Mouse (Mus musculus): ENCODE results near the gene Clba1.

Clba1 gene

GRCm38 (mm10) chr12:112801864-112802846 is 6.6 kb upstream of the Clba1 start, which contains the start of gene Ahnak2:
Gene Ahnak2 (minus strand): TSS chr12:112802657.
- no peak for TF ChIP-seq GATA4 (IDR thresholded peaks at IDR 0.05; ENCODE audit: insufficient replicate concordance, low read length)

GRCm38 (mm10) chr12:112802917-112803316 is 5.8 kb upstream of the Clba1 start:
- TF ChIP-seq GATA4 (IDR thresholded peaks at IDR 0.05; ENCODE audit: insufficient replicate concordance, low read length): no peak

GRCm38 (mm10) chr12:112804046-112804445 is 4.7 kb upstream of the Clba1 start:
- no peak for TF ChIP-seq GATA4 (IDR thresholded peaks at IDR 0.05; ENCODE audit: insufficient replicate concordance, low read length)

- TF ChIP-seq GATA4 (IDR thresholded peaks at IDR 0.05; ENCODE audit: insufficient replicate concordance, low read length): no peak
Observed at GRCm38 (mm10) chr12:112806044-112806443, 2.7 kb upstream of the Clba1 start.

GRCm38 (mm10) chr12:112807796-112808195 is 941 bp upstream of the Clba1 start:
- TF ChIP-seq GATA4 (IDR thresholded peaks at IDR 0.05; ENCODE audit: insufficient replicate concordance, low read length): no peak

- TF ChIP-seq GATA4 (IDR thresholded peaks at IDR 0.05; ENCODE audit: insufficient replicate concordance, low read length): no peak
Observed at GRCm38 (mm10) chr12:112808212-112808586, 538 bp upstream of the Clba1 start.

- TF ChIP-seq GATA4 (IDR thresholded peaks at IDR 0.05; ENCODE audit: insufficient replicate concordance, low read length): no peak
Observed at GRCm38 (mm10) chr12:112809641-112810040, 904 bp downstream of the Clba1 start.

GRCm38 (mm10) chr12:112810092-112810885 is 1.6 kb downstream of the Clba1 start:
- TF ChIP-seq GATA4 (IDR thresholded peaks at IDR 0.05; ENCODE audit: insufficient replicate concordance, low read length): no peak

GRCm38 (mm10) chr12:112813370-112813769 is 4.6 kb downstream of the Clba1 start:
- TF ChIP-seq GATA4 (IDR thresholded peaks at IDR 0.05; ENCODE audit: insufficient replicate concordance, low read length): no peak

GRCm38 (mm10) chr12:112814682-112815470 is 6.1 kb downstream of the Clba1 start:
- TF ChIP-seq GATA4 (IDR thresholded peaks at IDR 0.05; ENCODE audit: insufficient replicate concordance, low read length): no peak

- no peak for TF ChIP-seq GATA4 (IDR thresholded peaks at IDR 0.05; ENCODE audit: insufficient replicate concordance, low read length)
Observed at GRCm38 (mm10) chr12:112816294-112816693, 7.6 kb downstream of the Clba1 start.

- no peak for TF ChIP-seq GATA4 (IDR thresholded peaks at IDR 0.05; ENCODE audit: insufficient replicate concordance, low read length)
Observed at GRCm38 (mm10) chr12:112819057-112819662, 10.4 kb downstream of the Clba1 start.

- TF ChIP-seq GATA4 (IDR thresholded peaks at IDR 0.05; ENCODE audit: insufficient replicate concordance, low read length): no peak
Observed at GRCm38 (mm10) chr12:112820401-112820999, 11.8 kb downstream of the Clba1 start.

GRCm38 (mm10) chr12:112821216-112821615 is 12.5 kb downstream of the Clba1 start:
- no peak for TF ChIP-seq GATA4 (IDR thresholded peaks at IDR 0.05; ENCODE audit: insufficient replicate concordance, low read length)

All from liver, adult (tissue).